Mouse (Mus musculus) megakaryocyte, embryonic 14.5 days (primary cell): ENCODE measurements around the gene Msi1.

Source experiments
- FLI1 ChIP-seq: IDR thresholded peaks from 2 replicates; pipeline ENCODE4 v1.6.1; 2012; ENCODE audit warnings: low read length, inconsistent platforms, mixed read lengths
- GATA1 ChIP-seq: IDR thresholded peaks from 3 replicates; pipeline ENCODE4 v1.6.1; 2012; ENCODE audit warnings: mixed read lengths, low read length, inconsistent platforms, borderline replicate concordance

DNA sequence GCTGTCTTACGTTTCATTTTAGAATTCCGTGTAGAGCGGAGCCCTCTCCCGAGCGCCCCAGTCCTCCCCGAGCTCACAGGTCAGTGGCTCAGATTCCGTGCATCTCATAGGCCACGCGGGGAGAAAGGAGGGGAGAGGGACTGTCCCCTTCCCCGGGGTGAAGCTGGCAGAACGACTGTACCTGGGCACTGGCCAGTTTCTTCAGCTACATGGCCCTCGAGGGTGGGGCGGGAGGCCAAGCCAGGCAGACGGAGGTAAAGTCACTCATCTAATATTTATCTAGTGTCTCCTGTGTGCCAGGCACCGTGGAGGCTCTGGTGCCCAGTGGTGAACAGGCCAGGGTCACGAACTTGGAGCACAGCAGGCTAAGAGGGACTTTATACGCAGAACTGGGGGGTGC is 17.7 kb downstream of the Msi1 start:
- TF ChIP-seq FLI1: no peak
- TF ChIP-seq GATA1: no peak
